Mouse (Mus musculus) hindbrain, embryonic 13.5 days (tissue): ENCODE measurements at regions not wholly inside any gene's neighbourhood (a gene's known extent, or its start where the extent isn't known, plus 50 kb on each side); places are given as distances from the start of the nearest gene placed in this dataset.

Experiments
- ATAC-seq: fragments of 200-750 bp; cut with Nextera tagmentation; 2 replicates; pipeline ENCODE4 v1.8.0; 2017; ENCODE audit warnings: moderate TSS enrichment; ENCODE audit not compliant: low FRiP score
- H3K27ac ChIP-seq: fragments of 300-500 bp; sonication (generic); 2 replicates; pipeline ENCODE4 v1.5.1; 2015; ENCODE audit warnings: inconsistent platforms, mild to moderate bottlenecking, moderate library complexity
- H3K27me3 ChIP-seq: fragments of 300-500 bp; sonication (generic); 2 replicates; pipeline ENCODE4 v1.6.1; 2015; ENCODE audit warnings: mild to moderate bottlenecking, inconsistent platforms
- H3K36me3 ChIP-seq: fragments of 300-500 bp; sonication (generic); 2 replicates; pipeline ENCODE4 v1.6.1; 2015; ENCODE audit warnings: mild to moderate bottlenecking, inconsistent platforms
- H3K4me1 ChIP-seq: fragments of 300-500 bp; sonication (generic); replicated peaks from 2 replicates; pipeline ENCODE4 v1.6.1; 2015; ENCODE audit warnings: inconsistent platforms
- H3K4me2 ChIP-seq: fragments of 300-500 bp; sonication (generic); 2 replicates; pipeline ENCODE4 v1.6.1; 2015; ENCODE audit warnings: inconsistent platforms, mild to moderate bottlenecking, moderate library complexity
- H3K4me3 ChIP-seq: fragments of 300-500 bp; sonication (generic); 2 replicates; pipeline ENCODE4 v1.5.1; 2015; ENCODE audit warnings: mild to moderate bottlenecking, inconsistent platforms
- H3K9ac ChIP-seq: fragments of 300-500 bp; sonication (generic); 2 replicates; pipeline ENCODE4 v1.6.1; 2015; ENCODE audit warnings: mild to moderate bottlenecking, inconsistent platforms
- H3K9me3 ChIP-seq: fragments of 300-500 bp; sonication (generic); 2 replicates; pipeline ENCODE4 v1.6.1; 2016; ENCODE audit warnings: inconsistent platforms
- WGBS: fragments of 180-500 bp; shearing (Covaris S2); methylation state at CpG from one replicate; pipeline ENCODE4 v1.1.7; 2015; 5-methylcytosine and 5-hydroxymethylcytosine counted together

- H3K9me3 ChIP-seq = no peaks in the 10 kb centered on the region
- H3K27ac ChIP-seq = no peak overlapping the region
- H3K4me3 ChIP-seq = no peak overlapping the region
- ATAC-seq = no peak
- no peak overlapping the region for H3K9ac ChIP-seq
- H3K27me3 ChIP-seq = no peaks in the 10 kb centered on the region
- peaks cover 23% of the 10 kb centered on the region for H3K4me1 ChIP-seq
- WGBS = 81% methylated on average over 3 of the region's 3 CpGs
- H3K36me3 ChIP-seq = no peaks in the 10 kb centered on the region
- no peak overlapping the region for H3K4me2 ChIP-seq
These were observed 391.1 kb upstream of the Hnrnpa3 start for GRCm38 (mm10) chr2:75267949-75268348.

- no peak overlapping the region for H3K9ac ChIP-seq
- ATAC-seq = peak; percentile 61; the same call in 1 of the 2 replicates
- no peak overlapping the region for H3K4me3 ChIP-seq
- 33% methylated on average over 8 of the region's 8 CpGs for WGBS
- H3K4me1 ChIP-seq = peaks cover 23% of the 10 kb centered on the region
- no peaks in the 10 kb centered on the region for H3K9me3 ChIP-seq
- no peak overlapping the region for H3K4me2 ChIP-seq
- no peaks in the 10 kb centered on the region for H3K36me3 ChIP-seq
- peak overlapping the region; percentile 64; the same call in 1 of the 2 replicates for H3K27ac ChIP-seq
- H3K27me3 ChIP-seq = no peaks in the 10 kb centered on the region
These were observed 389.6 kb upstream of the Hnrnpa3 start for GRCm38 (mm10) chr2:75269446-75269845.

GRCm38 (mm10) chr2:75270115-75270514 is 388.9 kb upstream of the Hnrnpa3 start:
- Histone ChIP-seq H3K27ac (peak overlapping the region; percentile 64; the same call in 1 of the 2 replicates), H3K4me2 (no peak overlapping the region), H3K4me3 (no peak overlapping the region), H3K27me3 (no peaks in the 10 kb centered on the region), H3K36me3 (no peaks in the 10 kb centered on the region), H3K9me3 (no peaks in the 10 kb centered on the region), H3K4me1 (peaks cover 19% of the 10 kb centered on the region), H3K9ac (no peak overlapping the region)
- 79% methylated on average over 4 of the region's 4 CpGs for WGBS
- ATAC-seq = no peak

GRCm38 (mm10) chr2:75287900-75288299 is 371.2 kb upstream of the Hnrnpa3 start:
- Histone ChIP-seq H3K4me2 (no peak overlapping the region), H3K9me3 (no peaks in the 10 kb centered on the region), H3K27me3 (no peaks in the 10 kb centered on the region), H3K27ac (no peak overlapping the region), H3K4me3 (no peak overlapping the region), H3K4me1 (peaks cover 5% of the 10 kb centered on the region), H3K36me3 (no peaks in the 10 kb centered on the region), H3K9ac (no peak overlapping the region)
- WGBS = 93% methylated on average over 1 of the region's 1 CpGs
- no peak for ATAC-seq

- no peak for ATAC-seq
- no peak overlapping the region for H3K4me3 ChIP-seq
- H3K27ac ChIP-seq = no peak overlapping the region
- WGBS = 94% methylated on average over 2 of the region's 2 CpGs
- H3K4me2 ChIP-seq = no peak overlapping the region
- H3K9me3 ChIP-seq = no peaks in the 10 kb centered on the region
- no peaks in the 10 kb centered on the region for H3K27me3 ChIP-seq
- no peaks in the 10 kb centered on the region for H3K36me3 ChIP-seq
- peaks cover 5% of the 10 kb centered on the region for H3K4me1 ChIP-seq
- H3K9ac ChIP-seq = no peak overlapping the region
These were observed 367.4 kb upstream of the Hnrnpa3 start for GRCm38 (mm10) chr2:75291674-75292073.

- no peaks in the 10 kb centered on the region for H3K36me3 ChIP-seq
- no peak overlapping the region for H3K4me3 ChIP-seq
- no peak overlapping the region for H3K9ac ChIP-seq
- H3K9me3 ChIP-seq = no peaks in the 10 kb centered on the region
- H3K27me3 ChIP-seq = no peaks in the 10 kb centered on the region
- no peak overlapping the region for H3K4me2 ChIP-seq
- no peak overlapping the region for H3K27ac ChIP-seq
- H3K4me1 ChIP-seq = peaks cover 4% of the 10 kb centered on the region; the same call in 1 of the 2 replicates
- WGBS = 85% methylated on average over 3 of the region's 3 CpGs
- no peak for ATAC-seq
These were observed 352.2 kb upstream of the Hnrnpa3 start for GRCm38 (mm10) chr2:75306821-75307220.

GRCm38 (mm10) chr2:75311191-75311590 is 347.9 kb upstream of the Hnrnpa3 start:
- WGBS = 35% methylated on average over 4 of the region's 4 CpGs
- H3K9ac ChIP-seq = no peak overlapping the region
- no peaks in the 10 kb centered on the region for H3K36me3 ChIP-seq
- H3K4me2 ChIP-seq = no peak overlapping the region
- H3K9me3 ChIP-seq = no peaks in the 10 kb centered on the region
- H3K4me3 ChIP-seq = no peak overlapping the region
- H3K27me3 ChIP-seq = peaks cover 3% of the 10 kb centered on the region
- H3K4me1 ChIP-seq = peaks cover 14% of the 10 kb centered on the region
- ATAC-seq = no peak
- no peak overlapping the region for H3K27ac ChIP-seq

GRCm38 (mm10) chr2:75312246-75312645 is 346.8 kb upstream of the Hnrnpa3 start:
- WGBS = 14% methylated on average over 7 of the region's 7 CpGs
- Histone ChIP-seq H3K27ac (no peak overlapping the region), H3K36me3 (no peaks in the 10 kb centered on the region), H3K4me2 (no peak overlapping the region), H3K9ac (no peak overlapping the region), H3K4me1 (peaks cover 20% of the 10 kb centered on the region), H3K9me3 (no peaks in the 10 kb centered on the region), H3K4me3 (no peak overlapping the region), H3K27me3 (peaks cover 3% of the 10 kb centered on the region)
- no peak for ATAC-seq

- Histone ChIP-seq H3K4me2 (no peak overlapping the region), H3K9me3 (no peaks in the 10 kb centered on the region), H3K9ac (no peak overlapping the region), H3K27ac (no peak overlapping the region), H3K4me1 (peaks cover 20% of the 10 kb centered on the region), H3K4me3 (no peak overlapping the region), H3K36me3 (no peaks in the 10 kb centered on the region), H3K27me3 (peaks cover 3% of the 10 kb centered on the region)
- no peak for ATAC-seq
- WGBS = 41% methylated on average over 7 of the region's 7 CpGs
These were observed 343.7 kb upstream of the Hnrnpa3 start for GRCm38 (mm10) chr2:75315341-75315740.

- H3K36me3 ChIP-seq = no peaks in the 10 kb centered on the region
- no peak overlapping the region for H3K4me2 ChIP-seq
- H3K4me1 ChIP-seq = peaks cover 16% of the 10 kb centered on the region
- no peak overlapping the region for H3K4me3 ChIP-seq
- WGBS = 63% methylated on average over 5 of the region's 5 CpGs
- no peaks in the 10 kb centered on the region; the same call in 1 of the 2 replicates for H3K27me3 ChIP-seq
- H3K9me3 ChIP-seq = no peaks in the 10 kb centered on the region
- H3K9ac ChIP-seq = no peak overlapping the region
- ATAC-seq = no peak
- H3K27ac ChIP-seq = no peak overlapping the region
These were observed 340.9 kb upstream of the Hnrnpa3 start for GRCm38 (mm10) chr2:75318190-75318589.

- Histone ChIP-seq H3K9ac (no peak overlapping the region), H3K9me3 (no peaks in the 10 kb centered on the region), H3K4me3 (no peak overlapping the region), H3K36me3 (no peaks in the 10 kb centered on the region), H3K4me2 (no peak overlapping the region), H3K27me3 (no peaks in the 10 kb centered on the region), H3K4me1 (no peaks in the 10 kb centered on the region), H3K27ac (no peak overlapping the region)
- ATAC-seq = no peak
- WGBS = 81% methylated on average over 10 of the region's 10 CpGs
These were observed 334.8 kb upstream of the Hnrnpa3 start for GRCm38 (mm10) chr2:75324146-75324749.

- Histone ChIP-seq H3K9ac (no peak overlapping the region), H3K4me2 (no peak overlapping the region), H3K36me3 (no peaks in the 10 kb centered on the region), H3K4me3 (no peak overlapping the region), H3K4me1 (no peaks in the 10 kb centered on the region), H3K9me3 (no peaks in the 10 kb centered on the region), H3K27ac (no peak overlapping the region), H3K27me3 (no peaks in the 10 kb centered on the region)
- WGBS = 88% methylated on average over 2 of the region's 2 CpGs
- no peak for ATAC-seq
These were observed 329.5 kb upstream of the Hnrnpa3 start for GRCm38 (mm10) chr2:75329598-75329997.

GRCm38 (mm10) chr2:75341310-75341709 is 317.8 kb upstream of the Hnrnpa3 start:
- Histone ChIP-seq H3K9me3 (no peaks in the 10 kb centered on the region), H3K27me3 (no peaks in the 10 kb centered on the region), H3K27ac (no peak overlapping the region), H3K36me3 (no peaks in the 10 kb centered on the region), H3K4me1 (no peaks in the 10 kb centered on the region), H3K9ac (no peak overlapping the region), H3K4me3 (no peak overlapping the region), H3K4me2 (no peak overlapping the region)
- 82% methylated on average over 2 of the region's 2 CpGs for WGBS
- no peak for ATAC-seq
